Mouse (Mus musculus): ENCODE data around the gene Shisal2a.
"Not testable (repeated sequence)": the region's sequence is repeated elsewhere in the genome, so short reads cannot be mapped to it uniquely, and the experiment has no call there.

The Shisal2a gene

DNA sequence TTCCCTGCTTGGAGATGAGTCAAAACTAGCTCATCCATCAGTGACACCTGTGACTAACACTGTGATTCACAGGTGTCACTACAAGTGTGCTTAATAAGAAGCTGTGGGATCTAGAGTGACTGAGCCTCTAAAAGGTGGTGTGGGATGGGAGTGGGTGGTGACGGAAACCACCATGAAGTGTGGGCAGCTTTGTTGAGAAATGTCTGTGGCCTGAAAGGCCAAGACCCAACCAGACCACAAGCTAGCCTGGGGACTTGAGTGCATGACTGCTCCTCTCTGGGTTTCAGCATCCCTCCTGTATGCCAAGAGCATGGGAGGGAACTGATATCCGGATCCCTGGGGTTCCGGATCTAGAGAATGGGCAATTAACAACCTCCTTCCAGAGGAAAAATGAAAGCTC lies 11.7 kb downstream of the Shisal2a start:
- no peak for DNase-seq

DNA sequence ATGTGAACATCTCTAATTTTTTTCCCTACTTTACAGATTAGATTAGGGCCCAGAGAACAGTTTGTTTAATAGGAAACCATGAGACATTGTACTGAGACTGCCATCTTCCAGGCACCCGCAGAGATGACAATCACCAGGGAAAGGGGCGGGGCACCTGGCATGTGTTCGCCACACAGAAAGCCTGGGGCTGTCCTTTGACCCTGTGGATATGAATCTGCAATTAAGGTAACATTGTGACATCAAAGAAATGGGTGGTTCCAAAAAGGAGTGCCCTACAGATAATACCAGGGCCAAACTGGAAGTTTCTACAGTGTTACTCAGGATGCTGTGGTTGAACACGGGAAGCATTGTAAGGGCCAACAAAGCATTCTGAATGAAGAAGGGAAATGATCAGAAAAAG lies 12.7 kb downstream of the Shisal2a start:
- no peak for DNase-seq

DNA sequence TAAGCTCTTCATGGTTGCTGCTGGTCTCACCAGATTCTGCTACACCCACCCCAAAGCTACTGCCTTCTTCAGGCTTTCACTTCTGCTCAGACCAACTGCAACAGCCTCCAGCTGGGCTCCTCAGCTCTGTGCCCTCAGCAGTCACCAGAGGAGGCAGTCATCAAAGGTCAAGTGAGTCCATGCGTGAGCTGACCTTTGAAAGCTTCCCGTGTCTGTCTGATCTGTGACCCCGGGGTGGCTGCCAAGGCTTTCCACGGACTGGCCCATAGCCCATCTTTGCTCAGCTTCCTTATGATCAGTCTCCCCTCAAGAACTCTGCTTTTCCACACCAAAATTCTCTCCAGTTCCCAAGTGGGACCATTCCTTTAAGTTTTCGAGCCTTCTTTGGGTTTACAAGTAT lies 13.9 kb downstream of the Shisal2a start:
- peak; percentile 92 for DNase-seq

DNA sequence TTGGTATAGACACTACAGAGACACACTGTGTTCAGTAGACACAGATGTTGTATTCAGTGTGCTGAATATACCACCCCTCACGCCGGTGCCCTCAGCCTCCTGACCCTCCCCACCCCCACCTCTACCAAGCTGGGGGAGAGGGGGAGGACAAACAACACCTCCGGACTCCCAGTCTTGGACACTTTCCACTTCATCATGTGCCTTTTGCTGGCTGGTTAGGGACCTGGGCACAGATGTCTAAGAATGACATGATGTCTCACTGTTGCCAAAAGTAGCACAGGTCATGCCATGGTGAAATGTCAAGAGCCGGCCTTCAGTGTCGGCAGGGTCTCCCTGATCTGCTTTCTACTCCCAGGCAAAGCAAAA lies 19.1 kb downstream of the Shisal2a start:
- DNase-seq = peak; percentile 96

DNA sequence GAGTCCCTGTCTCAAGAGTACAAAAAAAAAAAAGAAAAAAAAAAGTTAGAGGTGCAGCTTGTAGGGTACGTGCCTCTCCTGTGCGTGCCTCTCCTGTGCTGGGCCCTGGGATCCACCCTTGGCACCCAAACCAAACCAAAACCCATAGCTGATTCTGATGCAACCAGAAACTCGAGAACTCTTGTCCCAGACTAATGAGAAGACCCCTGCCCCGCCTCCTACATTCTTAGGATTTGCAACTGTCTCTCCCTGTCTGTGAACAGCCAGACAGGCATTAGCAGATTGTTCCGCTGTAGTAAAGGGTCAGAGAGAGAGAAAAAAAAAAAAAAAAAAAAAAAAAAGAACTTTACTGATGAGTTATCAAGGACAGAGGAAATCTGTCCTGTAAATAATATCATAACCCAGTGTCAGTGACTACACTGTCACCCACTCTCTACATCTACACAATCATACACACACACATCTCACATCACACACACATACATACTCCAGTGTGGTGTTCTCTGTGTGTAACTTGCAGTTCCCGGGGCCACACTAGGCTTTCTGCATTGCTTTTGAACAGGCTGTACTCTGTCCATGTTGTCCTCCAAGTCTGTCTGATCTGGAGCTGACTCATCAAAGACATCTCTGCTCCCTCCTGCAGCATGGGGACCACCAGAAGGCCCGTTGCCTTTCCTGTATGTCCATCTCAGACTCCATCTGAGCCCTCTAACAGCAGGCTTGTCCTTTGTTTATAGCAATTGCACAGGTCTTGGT lies 19.6 kb downstream of the Shisal2a start:
- DNase-seq = no peak

DNA sequence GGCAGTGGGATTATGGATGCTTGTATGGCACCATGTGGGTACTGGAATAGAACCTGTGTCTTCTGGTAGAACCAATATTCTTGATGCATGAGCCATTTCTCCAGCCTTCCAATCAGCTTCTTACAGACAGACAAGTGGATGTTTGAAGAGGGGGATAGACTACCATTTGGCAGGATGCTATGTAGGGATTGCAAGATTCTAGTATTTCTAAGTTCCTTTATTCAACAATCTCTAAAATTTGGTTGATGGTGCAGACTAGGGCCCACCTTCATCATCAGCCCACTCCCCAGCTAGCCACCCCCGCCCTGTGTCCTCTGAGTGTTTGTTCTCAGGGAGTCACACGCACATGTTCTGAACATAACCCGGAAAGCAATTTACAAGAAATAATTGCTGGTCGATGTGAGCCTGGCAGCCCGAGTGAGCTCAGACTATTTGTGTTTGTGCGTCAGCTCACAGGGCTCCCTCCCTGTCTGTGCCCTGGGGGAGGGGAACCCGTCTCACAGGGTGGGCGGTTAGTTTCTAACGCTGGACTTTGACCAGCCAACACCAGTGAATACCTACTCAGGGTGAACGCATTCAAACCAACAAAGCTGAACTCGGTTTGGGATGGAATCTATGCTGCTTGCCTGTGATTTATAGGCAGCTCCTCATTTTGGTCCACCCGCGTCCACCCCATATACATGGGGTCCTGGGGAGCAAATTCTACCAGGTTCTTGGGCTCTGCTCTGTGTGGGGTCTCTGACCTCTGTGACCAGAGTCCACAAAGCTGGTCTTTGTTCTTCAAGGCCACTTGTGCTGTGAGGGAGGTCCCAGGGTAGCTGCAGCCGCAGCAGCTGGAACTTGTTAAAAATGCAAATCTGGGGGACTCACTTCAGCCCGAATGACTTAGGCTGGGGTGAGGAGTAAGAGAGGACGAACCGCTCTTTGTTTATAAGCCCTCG lies 20.6 kb downstream of the Shisal2a start:
- no peak for DNase-seq

DNA sequence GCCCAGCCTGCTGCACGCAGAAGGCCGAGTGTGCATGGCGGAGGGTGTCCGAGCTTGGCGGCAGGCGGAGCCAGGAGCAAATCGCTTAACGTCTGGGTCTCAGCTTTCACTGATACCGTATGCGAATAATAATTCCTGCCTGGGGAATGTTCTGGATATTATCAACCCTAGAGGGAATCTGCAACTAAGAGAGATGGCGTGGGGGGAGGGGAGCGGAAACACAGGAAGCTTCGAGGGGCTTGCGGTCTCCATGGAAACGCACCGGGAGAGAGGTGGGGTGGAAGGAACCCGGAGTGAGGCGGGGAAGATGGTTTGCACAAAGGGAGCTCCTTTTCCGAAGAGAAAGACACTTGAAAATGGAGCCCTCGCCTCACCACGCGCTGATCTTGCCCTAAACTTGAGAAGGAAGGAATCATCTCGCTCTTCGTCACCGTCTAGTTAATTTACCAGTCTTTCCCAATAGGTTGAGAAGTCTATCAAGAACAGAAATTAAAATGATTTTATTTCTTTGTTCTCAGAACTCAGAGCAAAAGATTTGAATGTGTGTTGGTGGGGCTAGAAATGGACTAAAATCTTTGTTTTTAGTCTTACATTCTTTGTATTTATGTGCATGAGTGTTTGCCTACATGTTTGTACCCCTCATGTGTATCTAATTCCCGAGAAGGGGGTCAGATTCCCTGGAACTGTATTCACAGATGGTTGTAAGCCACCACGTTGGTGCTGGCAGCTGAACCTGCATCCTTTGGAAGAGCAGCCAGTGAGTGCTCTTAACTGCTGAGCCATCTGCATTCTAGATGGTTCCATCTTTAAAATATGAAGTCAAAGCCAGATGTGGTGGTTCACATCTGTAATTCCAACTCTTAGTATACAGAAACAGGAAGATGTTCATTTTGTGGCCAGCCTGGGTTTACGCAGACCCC lies 22.8 kb downstream of the Shisal2a start:
- peak; percentile 93 for DNase-seq

DNA sequence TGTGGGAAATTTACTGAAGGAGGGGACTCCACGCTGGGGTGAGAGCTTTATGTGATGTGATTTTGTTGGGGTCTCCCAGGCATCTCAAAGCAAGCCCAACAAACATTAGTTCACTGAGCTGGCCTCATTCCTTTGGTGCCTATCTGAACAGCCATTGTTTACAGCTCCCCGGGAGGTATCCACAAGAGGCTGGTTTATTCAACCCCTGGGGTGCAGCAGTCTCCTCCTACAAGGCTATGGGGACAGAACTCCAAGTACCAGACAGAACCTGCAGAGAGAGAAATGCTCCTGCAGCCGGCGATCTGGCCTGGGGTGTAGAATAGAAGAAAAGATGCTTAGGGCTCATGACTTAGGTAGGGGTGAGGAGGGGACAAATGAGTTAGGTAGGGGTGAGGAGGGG lies 24.7 kb downstream of the Shisal2a start:
- DNase-seq = no peak

DNA sequence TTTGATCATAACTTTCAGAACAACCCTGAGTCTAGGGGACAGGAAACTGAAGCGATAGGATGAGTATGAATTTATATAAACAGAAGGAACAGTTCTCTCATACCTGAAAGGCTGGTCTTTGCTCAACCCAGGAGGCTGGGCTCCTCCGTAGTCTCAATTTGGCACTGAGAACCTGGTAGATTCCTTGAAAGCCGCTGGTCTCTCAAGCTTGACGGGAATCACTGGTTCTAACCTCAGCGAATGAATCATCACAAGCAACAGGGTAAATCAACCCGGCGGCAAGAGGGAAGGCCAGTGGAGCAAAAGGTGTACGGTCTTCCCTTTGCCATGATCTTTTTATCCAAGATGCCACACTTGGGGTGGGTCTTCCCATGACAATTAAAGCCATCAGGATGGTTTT lies 25.7 kb downstream of the Shisal2a start:
- no peak for DNase-seq

DNA sequence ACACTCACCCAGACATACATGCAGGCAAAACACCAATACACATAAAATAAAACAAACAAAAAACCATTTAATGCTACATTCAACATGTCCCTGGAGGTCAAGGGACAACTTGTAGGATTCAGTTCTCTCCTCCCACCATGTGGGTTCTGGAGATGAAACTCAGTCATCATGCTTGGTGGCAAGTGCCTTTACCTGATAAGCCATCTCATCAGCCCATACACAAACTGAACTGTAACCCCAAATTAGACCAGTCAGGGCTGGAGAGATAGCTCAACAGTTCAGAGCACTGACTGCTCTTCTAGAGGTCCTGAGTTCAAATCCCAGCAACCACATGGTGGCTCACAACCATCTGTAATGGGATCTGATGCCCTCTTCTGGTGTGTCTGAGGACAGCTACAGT lies 29.6 kb downstream of the Shisal2a start:
- not testable (repeated sequence) for DNase-seq

DNA sequence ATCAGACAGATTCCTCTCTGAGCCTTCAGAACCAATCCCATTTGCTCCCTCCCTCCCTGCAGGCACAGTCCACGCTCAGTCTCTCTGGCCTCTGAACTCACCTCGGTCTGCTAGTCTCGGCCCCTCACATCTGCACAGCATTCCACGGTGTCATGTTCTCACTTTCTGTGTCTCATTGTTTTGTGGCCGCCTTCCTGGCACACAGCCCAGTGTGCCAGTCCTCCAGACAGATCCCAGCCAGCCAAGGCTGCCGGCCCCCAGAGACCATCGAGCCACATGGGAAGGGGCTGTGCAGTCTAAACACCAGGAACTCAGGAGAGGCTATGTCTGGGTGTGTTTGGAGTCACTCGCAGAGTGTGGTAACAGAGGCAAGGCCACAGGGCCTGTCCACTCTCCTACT lies 32.3 kb downstream of the Shisal2a start:
- DNase-seq = peak; percentile 95

DNA sequence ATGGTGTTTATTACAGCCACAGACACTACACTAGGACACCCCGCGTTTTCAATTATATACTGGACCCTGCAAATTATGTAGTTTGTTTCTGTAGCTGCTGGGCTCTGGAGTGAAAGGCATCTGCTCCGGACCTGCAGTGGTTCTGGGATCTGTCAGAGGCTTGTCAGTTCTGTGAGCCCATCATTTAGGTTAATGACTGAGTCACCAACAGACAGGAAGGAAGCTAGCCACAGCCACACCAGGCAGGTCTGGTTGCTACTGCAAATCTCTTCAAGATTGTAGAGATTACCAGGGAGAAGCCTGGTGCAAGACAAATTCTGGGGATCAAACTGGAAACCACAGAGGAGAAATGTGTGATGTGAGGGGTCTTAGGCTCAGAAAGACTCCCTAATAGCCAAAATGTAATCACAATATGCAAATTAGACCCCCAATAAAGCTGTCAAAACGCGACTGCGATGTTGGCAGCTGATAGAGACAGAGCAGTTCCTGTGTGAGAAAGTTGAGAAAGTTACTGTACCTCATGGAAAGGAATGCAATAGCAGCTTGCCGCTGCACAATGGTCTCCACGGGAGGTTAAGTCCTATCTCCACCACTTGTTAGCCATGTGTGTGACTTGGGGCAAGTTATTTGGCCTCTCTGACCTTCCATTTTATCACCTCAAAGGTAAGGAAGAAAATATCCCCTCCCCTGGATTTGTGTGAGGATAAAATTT lies 33.2 kb downstream of the Shisal2a start:
- no peak for DNase-seq

DNA sequence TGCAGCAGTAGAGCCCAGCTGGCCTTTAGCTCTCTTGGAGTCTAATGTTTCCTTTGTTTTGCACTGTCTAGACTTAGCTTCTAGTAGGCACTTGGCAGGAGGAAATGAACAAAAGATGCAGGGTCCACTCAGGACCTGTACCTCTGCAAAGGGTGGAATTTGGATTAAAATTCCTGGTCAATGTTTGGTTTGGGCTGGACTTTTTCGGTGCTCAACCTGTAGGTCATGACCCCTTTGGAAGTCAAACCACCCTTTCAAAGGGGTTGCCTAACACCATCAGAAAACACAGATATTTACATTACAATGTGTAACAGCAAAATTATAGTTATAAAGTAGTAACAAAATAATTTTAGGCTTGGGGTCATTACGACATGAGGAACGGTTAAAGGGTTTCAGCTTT lies 34.1 kb downstream of the Shisal2a start:
- DNase-seq = no peak

DNA sequence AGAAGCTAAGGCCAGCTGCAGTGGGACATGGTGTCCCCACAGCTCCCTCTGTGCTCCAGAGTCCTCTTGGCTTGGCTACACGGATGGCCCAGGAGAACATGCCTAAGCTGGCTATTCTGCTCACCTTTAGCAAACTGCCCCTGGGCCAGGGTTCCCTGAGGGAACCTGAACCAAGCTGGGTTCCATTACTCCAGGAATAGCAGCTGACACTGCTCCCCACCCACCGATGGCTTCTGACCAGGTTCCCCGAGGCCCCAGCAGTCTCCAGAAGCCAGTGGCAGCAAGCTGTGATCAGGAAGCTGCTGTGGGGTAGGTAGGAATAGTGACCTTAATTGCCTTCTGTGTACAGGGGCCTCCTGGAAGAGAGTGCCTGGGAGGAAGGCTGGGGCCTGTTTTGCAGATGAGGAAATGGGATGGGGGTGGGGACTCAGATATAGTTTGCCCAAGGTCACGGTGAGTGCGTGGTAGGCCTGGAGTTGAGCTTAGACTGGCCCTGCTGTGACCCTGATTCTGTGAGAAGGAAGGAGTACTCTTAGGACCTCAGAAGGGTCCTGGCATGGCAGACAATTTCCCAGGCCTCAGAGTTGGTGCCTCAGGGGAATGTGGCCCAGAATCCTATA lies 34.8 kb downstream of the Shisal2a start:
- DNase-seq = peak; percentile 95

DNA sequence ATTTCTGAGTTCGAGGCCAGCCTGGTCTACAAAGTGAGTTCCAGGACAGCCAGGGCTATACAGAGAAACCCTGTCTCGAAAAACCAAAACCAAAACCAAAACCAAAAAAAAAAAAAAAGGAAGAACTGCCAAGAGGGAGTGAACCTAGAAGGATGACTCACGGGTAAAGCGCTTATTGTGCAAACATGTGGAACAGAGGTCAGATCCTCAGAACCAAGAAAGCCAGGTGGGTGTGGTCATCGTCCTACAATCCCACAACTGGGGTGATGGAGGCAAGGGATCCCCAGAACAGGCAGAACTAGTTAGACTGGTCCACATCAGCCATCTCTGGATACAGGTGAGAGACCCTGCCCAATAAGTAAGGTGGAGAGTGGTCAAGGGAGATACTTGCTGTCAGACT lies 36.0 kb downstream of the Shisal2a start:
- DNase-seq = peak; percentile 95

DNA sequence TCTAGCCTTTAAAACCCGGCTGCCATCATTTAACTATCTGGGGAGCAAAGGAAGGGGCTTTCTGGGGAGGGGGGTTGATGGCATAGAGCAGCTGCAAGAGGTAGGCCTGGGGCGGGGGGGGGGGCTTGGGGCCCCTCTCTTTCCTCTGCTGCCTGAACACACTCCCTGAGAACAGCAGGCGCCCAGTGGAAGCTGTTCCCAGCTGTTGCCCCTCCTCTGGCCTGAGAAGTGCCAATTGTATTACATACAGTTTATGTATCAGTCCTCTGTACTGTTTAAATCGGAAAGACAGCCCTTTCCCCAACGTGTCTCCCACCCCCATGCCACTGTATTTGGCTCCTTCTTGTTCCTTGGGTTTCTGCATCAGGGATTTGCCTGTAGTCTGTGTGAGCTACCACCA lies 37.3 kb downstream of the Shisal2a start:
- no peak for DNase-seq

DNA sequence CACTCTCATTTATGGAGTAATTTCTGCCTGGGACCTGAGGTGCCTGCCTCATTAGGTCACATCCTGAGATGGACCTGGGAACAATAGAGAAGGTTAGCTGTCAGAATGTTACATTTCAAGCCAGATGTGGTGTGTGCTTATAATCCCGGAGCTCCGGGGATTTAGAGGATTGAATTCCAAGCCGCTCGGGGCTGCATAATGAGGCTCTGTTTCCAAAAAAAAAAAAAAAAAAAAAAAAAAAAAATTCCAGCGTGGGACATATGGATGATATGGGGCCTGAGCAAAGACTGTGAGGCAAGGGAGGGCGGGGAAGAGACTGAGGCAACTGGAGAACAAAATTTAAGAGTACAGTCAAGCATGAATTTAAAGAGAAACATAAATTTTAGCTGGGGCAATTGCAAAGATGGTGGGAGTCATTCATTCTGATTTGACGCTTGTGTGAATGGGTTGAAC lies 38.5 kb downstream of the Shisal2a start:
- DNase-seq = no peak

DNA sequence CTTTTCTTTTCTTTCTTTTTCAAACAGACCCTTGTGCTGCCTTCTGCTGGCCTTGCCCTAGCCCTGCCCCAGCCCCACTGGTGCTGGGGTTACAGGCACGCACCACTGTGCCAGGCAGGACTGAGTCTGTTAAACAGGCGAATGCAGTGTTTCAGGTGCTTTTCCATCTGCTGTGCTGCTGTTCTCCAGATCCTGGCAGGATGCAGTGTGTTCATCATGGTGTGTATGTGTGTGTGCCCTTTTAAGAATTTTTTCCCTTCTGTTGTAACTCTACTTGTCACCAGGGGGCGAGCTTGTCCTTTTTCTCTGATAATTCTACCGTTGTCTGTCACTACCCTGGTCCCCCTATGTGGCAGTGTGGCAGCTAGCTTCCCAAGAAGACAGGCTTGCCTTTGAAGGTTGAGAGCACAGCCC lies 43.9 kb downstream of the Shisal2a start:
- no peak for DNase-seq

DNA sequence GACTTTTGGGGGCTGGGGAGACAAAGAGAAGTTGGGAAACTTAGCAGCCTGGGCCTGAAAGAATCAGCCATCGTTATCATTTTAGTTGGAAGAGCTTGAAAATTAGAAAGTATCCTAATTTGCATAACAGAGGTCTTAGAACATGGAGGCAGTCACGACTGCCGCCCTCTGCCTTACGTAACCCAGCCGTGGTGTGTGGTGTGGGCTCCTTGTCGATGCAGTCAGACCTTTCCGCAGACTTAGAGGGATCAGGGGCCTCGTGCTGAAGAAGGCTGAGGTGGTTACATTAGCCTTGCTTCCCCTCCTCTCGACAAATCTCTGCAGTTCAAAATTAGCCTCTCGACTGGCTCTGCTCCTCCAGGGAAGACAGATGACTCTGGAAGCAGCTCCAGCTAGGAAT lies 44.3 kb downstream of the Shisal2a start:
- no peak for DNase-seq

DNA sequence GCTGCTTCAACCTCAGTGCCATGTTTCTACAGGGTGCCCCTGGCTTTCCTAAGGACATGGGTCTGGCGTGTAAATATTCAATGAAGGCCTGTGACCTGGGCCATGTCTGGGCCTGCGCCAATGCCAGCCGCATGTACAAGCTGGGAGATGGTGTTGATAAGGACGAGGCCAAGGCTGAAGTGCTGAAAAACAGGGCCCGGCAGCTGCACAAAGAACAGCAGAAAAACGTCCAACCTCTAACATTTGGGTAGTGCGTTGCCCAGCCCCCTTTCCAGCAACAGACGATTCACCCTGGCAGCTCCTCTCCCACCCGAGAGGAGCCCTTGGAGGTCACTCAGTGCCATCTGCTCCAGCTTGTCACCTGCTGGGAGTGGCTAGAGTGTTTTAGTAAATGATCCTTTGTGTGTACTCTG lies 44.8 kb downstream of the Shisal2a start:
- DNase-seq = no peak

DNA sequence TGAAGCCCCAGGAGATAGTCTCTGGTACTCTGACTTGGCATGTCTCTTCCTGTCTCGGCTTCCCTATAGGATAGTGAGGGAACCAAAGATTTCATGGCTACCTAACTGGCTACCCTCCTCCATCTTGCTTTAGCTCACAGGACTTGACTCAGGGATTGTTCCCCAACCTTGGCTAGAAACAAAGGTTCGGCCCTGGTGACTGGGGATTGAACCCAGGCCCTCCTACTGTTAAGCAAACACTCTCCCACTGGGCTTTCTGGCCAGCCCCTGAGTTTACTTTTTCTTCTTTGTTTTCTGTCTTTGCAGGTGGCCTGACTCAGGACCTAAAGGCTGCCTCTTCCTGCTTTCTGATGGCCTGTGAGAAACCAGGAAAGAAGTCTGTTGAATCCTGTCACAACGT lies 45.3 kb downstream of the Shisal2a start:
- no peak for DNase-seq

DNA sequence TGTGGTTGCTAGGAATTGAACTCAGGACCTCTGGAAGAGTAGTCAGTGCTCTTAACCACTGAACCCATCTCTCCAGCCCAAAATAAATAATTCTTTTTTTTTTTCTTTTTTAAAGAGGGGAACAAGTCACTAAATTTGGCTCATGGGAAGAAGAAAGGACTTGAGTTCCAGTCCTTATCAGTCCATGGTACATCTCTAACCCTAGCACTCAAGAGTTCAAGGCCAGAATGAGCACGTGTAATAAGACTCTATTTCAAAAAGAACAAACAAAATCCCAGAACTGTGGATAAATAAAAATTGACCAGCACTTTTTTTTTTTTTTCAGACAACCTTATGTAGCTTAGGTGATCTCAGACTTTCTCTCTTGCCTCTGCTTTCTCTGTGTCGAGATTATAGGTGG lies 46.4 kb downstream of the Shisal2a start:
- no peak for DNase-seq
